Mouse (Mus musculus) fibroblast of lung, adult 2 months (primary cell): ENCODE data around the gene Ppp2r2c.
"Not testable (repeated sequence)": the region's sequence is repeated elsewhere in the genome, so short reads cannot be mapped to it uniquely, and the experiment has no call there.

Source experiments
- DNase-seq: peaks from one replicate; pipeline ENCODE4 v3.0.0-alpha.2; 2011; ENCODE audit warnings: low read depth

Gene Ppp2r2c

DNA sequence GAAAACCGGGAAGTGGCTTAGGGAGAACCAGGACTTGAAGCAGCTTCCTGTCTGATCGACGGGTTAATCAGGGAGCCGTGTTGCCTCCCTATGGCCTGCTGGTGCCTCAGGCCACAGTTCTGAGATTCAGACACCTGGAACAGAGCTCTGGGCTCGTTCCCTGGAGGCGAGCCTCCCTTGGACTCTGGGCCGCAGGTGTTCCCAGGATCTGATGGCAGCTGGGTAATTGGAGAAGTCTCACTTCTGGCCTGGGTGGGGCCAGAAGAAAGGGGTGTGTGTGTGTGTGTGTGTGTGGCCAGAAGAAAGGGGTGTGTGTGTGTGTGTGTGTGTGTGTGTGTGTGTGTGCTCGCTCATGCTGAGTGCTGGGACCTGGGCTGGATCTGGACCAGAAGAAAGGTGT lies 65.1 kb downstream of the Ppp2r2c start:
- no peak for DNase-seq

DNA sequence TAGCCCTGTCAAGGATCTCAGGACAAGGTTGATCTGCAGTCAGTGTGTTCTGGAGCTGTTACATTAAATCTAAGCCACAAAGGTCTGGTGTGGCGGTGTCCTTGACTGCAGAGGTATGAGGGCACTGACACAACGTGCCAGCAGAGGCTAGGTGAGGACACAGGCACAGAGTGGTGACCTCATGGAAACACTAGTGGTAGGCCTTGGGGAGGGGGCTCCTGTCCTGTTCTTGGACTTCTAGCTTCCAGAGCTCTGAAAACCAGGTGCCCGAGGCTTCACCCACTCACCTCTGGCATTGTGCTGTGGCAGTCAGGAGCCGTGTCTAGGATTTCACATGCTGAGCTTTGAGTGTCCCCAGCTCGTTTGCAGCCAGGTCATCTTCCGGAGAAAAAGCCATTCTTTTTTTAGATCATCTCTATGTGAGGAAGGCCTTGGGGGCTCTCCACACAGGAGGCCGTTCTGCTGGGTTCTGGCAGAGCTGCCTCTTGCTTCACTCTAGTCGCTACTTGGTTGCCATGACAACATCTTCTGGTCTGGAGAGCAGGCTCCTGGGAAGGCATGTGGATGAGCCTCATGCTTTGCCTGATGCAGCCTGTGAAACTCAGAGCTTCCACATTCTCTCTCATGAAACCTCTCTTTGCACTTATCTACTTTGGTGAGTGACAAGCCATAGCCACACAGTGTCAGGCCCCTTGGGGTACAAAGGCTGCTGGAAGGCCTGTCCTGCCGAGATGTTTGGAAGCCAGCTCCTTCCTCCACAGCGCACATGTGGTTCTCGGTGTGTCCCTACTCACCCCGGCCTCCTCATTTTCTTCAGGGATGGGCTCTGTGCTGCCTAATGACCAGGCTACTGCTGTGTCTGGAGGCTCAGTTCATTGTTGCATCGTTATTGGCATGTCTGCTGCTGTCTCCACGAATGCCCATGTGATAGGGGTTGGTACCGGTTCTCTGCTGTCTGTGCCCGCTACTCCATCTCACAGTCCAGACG lies 67.5 kb downstream of the Ppp2r2c start:
- DNase-seq, result no peak

DNA sequence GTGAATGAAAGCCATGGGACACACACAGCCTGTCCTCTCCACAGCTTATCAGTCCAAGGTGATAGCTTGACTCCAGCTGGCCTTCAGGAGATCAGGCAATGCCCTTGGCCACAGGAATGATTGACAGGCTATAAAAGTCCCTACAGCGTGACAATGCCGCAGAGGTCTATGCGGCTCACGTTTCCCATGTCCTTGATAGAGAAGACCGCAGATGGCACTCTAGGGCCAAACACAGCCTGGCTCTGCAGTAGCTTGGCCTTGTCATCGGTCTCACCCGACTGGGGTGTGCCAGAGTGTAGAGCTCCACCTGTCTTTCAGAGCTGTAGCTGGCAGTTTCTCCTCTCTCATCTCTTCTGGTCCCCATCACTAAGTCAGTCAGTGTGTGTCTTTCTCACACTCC lies 68.2 kb downstream of the Ppp2r2c start:
- DNase-seq, result no peak

DNA sequence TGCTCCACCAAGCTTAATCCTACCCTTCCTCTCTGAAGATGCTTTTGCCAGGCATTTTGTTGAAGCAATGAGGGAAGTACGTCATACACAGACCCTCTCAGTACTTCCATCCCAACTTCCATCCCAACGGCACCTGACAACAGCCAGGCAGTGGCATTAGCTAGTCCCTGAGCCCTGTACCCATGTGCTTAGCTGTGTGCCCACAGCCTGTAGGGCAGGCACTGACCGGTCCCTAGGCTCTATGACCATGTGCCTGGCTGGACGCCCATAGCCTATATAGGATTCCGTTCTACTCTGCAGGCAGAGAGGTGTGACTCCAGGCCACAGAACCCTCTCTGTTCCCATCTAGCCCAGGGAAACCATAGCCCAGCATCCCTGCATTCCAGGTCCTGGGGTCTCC lies 69.7 kb downstream of the Ppp2r2c start:
- no peak for DNase-seq

DNA sequence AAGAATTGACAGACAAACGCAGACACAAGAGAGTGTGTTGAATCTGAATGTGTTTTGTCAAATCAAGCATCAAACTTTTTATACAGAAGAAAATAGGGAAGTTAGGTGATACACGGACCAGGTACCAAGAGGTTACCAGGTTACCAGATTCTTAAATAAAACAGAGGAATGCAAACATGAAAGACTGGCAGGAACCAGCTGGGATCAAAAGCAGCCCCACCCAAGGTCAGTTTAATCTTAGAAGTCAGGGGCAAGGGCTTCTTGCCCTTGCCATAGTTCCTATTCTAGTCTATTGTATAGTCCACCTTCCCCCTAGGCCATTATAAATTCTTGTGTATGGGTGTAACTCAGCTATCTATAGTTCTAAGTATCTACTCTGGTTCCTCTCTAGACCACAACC lies 70.7 kb downstream of the Ppp2r2c start:
- DNase-seq, result not testable (repeated sequence)

DNA sequence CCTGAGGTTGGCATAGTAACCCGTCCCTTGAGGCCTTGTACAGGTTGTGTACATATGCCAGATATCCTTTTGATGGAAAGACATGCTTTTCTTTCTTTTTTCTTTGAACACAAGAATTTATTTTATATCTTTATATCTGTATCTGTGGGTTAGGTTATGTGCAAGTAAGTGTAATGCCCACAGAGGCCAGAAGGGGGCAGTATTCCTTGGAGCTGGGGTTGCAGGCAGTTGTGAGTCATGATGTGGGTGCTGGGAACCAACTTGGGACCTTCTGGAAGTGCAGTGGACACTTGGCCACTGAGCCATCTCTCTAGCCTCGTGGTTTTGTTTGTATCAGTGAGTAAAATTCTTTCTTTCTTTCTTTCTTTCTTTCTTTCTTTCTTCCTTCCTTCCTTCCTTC lies 74.1 kb downstream of the Ppp2r2c start:
- DNase-seq, result no peak

DNA sequence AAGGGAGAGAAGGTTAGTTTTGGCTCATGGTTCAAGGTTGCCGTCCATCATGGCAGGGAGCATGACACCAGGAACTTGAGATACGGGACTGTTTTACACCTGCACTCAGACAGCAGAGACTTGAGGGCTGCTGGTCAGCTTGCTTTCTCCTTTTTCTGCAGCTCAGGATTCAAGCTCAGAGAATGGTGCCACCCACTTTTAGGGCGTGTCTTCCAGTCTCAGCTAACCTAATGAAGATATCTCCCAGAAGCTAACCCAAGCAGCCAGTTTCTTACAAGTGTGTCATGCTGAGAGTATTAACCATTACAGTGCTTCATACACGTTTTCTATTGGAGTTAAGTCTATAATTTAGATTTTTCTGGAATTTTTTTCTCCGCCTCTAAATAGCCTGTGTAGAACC lies 76.2 kb downstream of the Ppp2r2c start:
- no peak for DNase-seq

DNA sequence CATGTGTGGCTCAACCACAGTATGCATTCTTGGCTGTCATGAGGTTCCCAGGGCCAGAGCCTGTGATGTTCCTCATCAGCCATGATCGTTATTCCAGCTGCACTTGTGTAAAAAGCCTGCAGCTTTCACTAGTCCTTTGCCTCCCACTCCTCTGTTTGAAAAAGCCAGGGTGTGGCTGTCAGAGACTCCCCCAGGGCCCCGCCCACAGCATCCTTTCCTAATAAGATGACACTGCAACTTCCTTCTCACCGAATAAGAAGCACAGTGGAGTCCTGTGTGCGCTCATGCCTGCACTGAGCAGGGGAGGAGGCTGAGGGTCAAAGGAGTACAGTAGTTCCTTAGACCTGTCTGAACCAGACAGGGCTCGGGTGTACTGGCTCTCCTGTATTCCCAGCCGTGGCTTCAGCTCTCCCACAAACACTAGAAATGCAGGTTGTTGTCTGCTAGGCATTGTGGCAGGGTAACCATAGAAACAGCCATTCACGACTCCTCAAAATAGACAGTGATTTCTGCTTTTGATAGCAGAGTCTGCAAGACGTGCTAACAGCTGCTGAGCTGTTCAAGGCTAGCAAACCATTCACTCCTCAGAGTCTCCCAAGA lies 76.9 kb downstream of the Ppp2r2c start:
- no peak for DNase-seq

DNA sequence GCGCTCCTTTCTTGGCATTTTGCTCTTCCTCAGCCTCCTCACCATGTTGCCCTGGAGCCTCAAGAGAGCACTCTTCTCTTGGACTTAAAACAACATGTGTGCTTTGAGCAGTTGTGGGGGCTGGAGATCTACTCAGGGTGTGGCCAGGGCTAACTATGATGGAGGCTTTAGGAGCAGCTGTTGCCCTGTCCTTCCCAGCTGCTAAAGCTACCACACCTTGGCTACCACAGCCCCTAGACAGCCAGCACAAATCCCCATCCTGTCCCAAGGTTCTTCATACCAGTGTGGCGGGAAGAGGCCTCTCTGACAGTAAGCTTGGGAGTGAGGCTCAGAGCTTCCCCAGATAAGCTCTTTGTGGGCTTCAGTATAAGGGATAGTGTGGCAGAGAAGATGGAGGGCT lies 77.4 kb downstream of the Ppp2r2c start:
- DNase-seq, result no peak

DNA sequence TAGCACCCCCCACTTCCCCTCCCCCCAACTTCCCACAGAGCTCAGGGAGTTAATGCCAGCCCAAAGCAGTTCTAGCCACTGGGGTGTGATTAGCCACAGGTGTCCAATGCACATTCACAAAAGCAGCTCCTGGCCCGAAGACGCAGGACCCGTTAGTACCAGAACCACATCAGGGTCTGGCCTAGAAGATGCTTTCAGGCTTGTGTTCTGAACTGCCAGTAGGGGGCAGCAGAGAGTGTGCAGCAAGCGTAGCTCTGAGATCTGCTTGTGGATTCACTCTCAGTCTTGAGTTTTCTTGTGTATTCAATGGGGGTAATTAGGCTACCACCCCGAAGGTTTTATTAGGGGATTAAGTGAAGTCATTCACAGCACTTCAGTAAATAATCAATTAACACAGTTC lies 78.1 kb downstream of the Ppp2r2c start:
- no peak for DNase-seq

DNA sequence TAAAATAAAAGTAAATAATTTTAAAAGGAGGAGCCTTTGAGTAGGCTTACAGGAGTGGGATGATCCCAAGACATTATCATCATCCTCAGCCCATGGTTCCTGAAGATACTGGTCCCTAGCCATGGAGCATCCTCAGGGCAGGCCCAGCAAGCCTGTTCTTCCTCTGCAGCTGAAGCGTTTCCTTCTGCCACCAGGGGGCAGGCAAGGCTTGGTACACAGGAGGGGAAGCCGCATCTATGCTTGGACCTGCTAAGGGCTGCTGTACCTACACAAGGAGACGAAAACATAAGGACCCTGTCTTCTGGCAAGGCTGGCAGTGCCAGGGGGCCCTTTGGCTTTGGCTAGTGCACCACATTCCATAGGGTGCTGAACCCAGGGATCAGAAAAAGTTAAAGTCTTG lies 80.5 kb downstream of the Ppp2r2c start:
- DNase-seq, result no peak

DNA sequence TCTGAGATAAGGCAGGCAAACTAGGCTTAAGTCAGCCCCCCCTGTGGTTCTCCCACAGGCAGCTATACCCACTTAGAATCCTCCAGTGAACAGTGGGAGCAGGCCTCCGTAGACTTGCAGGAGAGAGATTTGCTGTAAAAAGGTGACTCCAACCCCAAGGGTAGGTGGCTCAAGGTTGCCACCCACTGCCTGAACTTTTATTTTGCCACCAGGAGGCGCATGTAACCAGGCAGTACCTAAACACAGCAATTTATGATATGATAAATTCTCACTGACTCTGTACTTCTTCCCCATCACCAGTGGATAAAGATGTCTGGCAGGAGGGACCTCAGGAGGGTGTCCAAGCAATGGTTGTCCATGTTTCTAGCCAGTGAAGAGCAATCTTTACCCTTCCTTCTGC lies 82.6 kb downstream of the Ppp2r2c start:
- DNase-seq, result no peak

DNA sequence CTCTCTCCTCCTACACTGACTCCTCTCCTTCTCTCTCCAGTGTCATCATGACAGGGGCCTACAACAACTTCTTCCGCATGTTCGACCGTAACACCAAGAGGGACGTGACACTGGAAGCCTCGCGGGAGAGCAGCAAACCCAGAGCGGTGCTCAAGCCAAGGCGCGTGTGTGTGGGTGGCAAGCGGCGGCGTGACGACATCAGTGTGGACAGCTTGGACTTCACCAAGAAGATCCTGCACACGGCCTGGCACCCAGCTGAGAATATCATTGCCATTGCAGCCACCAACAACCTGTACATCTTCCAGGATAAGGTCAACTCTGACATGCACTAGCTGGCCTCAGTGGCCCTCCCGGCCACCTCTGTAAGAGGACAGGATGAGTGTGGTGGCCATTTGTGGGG lies 84.0 kb downstream of the Ppp2r2c start:
- DNase-seq, result no peak

DNA sequence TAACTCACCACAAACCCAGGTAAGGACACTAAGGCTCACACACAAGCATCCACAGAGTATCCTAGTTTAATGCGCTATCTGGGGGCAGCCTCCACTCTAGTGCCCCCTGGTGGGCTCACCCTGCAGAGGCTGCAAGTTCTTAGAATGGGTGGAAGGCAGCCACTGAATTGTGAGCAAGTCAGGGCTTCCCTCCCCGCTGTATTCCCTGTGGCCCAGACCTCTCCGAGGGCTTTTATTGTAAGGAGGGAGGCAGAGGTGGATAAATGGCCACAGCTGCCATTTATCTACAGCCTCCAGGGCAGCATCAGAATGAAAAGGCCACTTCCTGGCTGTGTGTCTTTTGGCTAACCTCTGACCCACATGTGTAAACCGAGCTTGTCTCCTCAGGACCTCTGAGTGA lies 87.1 kb downstream of the Ppp2r2c start:
- DNase-seq, result no peak

DNA sequence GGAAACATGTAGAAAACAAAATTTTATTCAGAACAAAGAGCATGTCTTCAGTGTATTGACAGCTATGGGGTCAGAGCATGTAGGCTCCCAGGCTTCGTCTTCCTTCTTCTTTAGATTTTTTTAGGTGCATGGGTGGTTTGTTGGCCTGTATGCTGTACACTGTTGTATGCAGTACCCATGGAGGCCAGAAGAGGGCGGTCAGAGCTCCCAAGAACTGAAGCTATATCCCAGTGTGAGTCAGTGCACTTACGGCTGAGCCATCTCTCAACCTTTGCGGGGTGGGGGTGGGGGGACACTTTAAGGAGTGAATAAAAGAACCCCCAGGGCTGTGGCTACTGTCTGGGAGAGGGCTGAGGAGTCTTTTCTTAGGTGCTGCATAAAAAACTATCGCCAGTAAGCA lies 90.5 kb downstream of the Ppp2r2c start:
- no peak for DNase-seq

DNA sequence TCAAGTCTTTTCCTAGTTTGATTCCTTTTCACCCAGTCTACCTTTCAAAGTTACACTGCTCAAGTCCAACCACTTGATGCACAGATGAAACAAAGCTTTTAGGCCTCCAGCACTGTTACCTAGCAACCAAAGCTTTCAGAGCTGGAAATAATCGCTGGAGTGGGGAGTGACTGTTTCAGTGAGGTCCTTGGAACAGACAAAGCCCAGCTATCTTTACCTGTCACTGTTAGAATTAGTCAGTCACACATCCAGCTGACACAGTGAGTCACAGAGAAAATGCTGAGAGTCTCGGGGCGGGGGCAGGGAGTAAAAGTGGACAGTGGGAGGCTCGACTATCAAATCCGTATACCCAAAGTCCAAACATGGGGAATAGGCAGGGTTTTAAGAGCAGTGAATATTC lies 92.2 kb downstream of the Ppp2r2c start:
- no peak for DNase-seq

DNA sequence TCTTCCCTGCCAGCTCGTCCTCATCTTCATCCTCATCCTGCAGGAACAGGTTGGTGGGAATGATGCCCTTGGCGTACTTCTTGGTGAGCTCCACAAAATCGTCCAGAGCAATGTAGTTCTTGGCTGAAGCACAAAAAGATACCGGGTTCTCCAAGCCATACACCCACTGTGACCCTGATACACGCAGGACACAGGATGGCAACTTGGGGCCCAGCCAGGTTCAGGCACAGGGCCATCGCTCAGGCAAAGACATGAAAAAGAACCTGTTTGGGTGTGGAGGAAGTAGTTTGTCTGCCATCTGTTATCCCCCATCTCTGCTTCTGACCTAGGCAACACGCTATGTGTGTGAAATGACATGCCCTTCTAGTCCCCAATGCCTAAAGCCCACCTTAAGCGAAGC lies 103.3 kb downstream of the Ppp2r2c start:
- DNase-seq, result no peak

DNA sequence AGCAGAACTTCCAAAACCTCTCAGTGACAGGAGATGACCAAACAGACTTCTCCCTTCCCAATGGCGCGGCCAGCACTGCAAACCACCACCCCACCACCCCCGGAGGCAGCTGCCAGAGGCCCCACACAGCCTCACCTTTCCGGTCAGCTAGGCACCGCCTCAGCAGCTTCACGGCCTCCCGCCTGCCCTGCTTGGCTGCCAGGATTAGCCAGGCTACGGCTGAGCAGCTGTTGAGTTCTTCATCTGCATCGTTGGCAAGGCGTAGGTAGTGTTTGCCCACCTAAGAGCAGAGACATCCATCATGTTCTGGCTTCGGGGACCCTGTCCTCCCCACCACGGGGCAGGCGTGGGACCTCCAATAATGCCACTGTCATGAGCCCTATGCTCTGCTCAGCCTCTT lies 107.0 kb downstream of the Ppp2r2c start:
- no peak for DNase-seq

DNA sequence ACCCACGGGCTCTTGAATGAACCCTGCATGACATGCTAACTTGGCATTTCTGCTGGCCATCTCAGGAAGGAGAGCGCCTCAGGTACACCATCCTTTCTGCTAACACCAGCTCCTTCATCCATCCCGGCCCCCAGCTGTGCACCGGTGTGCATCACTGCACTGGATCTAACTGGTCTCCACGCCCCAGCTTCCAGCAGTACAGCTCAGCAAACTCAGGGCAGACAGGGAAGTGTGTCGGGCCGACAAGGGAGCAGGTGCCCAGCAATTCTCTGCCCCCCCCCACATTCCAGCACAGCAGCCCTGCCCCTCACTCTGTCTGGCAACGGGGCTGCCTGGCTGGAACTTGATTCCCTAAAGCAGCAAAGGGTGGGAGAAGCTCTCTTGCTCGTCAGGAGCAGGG lies 109.5 kb downstream of the Ppp2r2c start:
- DNase-seq, result no peak

DNA sequence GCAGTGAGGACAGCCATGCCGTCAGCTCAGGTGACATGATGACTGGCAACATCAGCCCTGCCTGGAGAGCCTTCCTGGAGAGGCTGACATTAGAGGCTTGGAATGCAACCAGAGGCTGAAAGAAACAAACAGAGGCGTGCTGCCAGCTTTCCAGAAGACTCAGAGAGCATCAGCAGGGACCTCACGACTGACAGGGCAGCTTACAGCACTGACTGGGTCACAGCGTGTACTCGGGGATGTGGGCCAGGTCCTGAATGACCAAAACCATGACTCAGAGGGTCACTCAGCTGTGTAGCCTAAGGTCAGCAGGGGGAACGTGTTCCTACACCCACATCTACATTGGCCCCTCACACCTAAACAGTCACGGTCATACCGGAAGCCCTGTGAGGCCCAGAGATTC lies 110.7 kb downstream of the Ppp2r2c start:
- DNase-seq, result no peak

DNA sequence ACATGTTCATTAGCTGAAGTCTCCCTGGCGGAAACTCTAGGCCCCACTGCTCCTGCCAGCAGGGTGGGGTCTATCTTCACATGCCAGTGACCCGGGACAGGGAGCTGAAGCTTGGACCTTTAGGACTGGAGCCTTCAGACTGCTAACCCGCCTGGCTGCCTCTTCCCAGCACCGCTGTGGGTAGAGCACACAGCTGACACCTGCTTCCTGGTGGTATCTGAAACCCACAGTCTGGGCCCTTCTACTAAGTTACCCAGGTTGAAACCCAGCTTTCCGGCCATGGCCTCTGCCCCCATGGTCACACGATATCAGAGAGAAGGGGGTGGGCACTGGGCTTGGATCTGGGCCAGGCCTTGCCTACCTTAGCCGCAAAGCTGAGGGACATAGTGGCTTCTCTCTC lies 111.3 kb downstream of the Ppp2r2c start:
- DNase-seq, result no peak

DNA sequence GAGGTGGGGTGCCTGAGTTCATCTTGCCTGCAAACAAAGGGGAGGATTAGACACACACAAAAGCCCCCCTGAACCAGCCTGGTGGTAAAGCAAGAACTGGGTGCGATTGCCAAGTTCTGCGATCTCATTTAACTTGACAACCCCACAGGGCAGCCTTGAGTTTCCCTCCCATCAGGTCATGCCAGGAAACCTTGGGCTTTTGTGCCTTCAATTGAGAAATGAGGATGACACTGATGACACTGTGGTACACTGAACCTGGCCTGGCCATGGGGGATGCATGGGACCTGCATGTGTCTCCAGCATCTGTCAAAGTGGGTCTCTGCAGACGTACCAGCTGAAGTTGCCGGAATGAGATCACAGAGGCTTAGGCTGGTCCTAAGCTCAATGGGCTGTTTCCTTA lies 114.0 kb downstream of the Ppp2r2c start:
- no peak for DNase-seq

DNA sequence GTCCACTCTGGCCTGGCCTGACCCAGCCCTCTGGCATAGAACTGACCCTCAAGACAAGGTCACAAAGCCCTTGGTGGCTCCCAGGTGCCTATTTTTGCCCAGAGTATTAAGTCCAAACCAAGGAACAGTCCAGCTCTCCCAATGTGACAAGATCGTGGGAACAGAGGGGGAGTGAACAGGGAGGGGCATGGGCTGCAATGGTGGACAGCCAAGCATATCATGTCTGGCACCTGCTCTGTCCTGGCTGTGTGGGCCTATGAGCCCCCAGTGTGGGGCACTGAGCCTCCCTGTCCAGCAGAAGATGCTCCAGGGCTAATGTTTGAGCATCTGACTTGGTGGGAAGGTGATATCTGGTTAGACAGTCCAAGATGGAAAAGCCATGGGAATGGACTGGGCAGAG lies 118.3 kb downstream of the Ppp2r2c start:
- no peak for DNase-seq
